Comparison of ENCODE assay signal across 10 mouse cellular contexts in genomic region chr9:102189406-102189805, GRCm38 (mm10).
DNase-seq lines count a peak whose midpoint lies in the region; ATAC-seq and TF ChIP-seq lines count a peak whose summit lies in the region.
"Had no signal": no experiment of that assay in that cellular context is flagged by ENCODE, and none has a peak within 500 bp of the region (broad histone marks: within the 10 kb centered on the region; RNA-seq: fewer than 3 reads in every experiment).

No protein-coding gene starts in this region.

- H3K9me3 ChIP-seq in heart, embryonic 12.5 days (replicated peaks) = no peaks in the 10 kb centered on the region
- H3K9me3 ChIP-seq in limb, embryonic 14.5 days (ENCODE audit: control insufficient read depth, low read length) = no peaks in the 10 kb centered on the region
- no peaks in the 10 kb centered on the region for H3K9me3 ChIP-seq in stomach, postnatal 0 days (ENCODE audit: control insufficient read depth, low read length)

- H3K79me2 ChIP-seq in heart, adult 2 months (replicated peaks; ENCODE audit: control insufficient read depth, insufficient read depth, low read length) = no peaks in the 10 kb centered on the region

- intact Hi-C loops in heart, adult 2 months (cut with DNase I) = no loop called here

- no peak for ATAC-seq in heart, embryonic 12.5 days (ENCODE audit: insufficient number of reproducible peaks, low FRiP score)
- ATAC-seq in limb, embryonic 14.5 days (ENCODE audit: low FRiP score, low read depth) = peak; percentile 82
- 0 out of 2 replicates have a peak, but pooled peaks have one; percentile 38 for ATAC-seq in stomach, postnatal 0 days (ENCODE audit: low FRiP score, low TSS enrichment)

- 0 out of 2 replicates have a peak, but pooled peaks cover 2% of the 10 kb centered on the region for H3K4me1 ChIP-seq in heart, adult 2 months (ENCODE audit: control insufficient read depth, insufficient read depth, low read length)
- H3K4me1 ChIP-seq in heart, embryonic 12.5 days (replicated peaks) = no peaks in the 10 kb centered on the region
- H3K4me1 ChIP-seq in limb, embryonic 14.5 days (ENCODE audit: control insufficient read depth, insufficient read depth, low read length) = peaks cover 9% of the 10 kb centered on the region
- no peaks in the 10 kb centered on the region for H3K4me1 ChIP-seq in stomach, postnatal 0 days (replicated peaks; ENCODE audit: control insufficient read depth, insufficient read depth)
- H3K4me1 ChIP-seq in thymus, adult 2 months (replicated peaks; ENCODE audit: control insufficient read depth, insufficient read depth, low read length) = no peaks in the 10 kb centered on the region

- no peaks in the 10 kb centered on the region for H3K36me3 ChIP-seq in heart, adult 2 months (ENCODE audit: control insufficient read depth, insufficient read depth, low read length)
- no peaks in the 10 kb centered on the region for H3K36me3 ChIP-seq in heart, embryonic 12.5 days
- H3K36me3 ChIP-seq in limb, embryonic 14.5 days (ENCODE audit: control insufficient read depth, insufficient read depth, low read length) = no peaks in the 10 kb centered on the region
- H3K36me3 ChIP-seq in stomach, postnatal 0 days (ENCODE audit: control insufficient read depth, insufficient read depth, low read length) = no peaks in the 10 kb centered on the region
- no peaks in the 10 kb centered on the region for H3K36me3 ChIP-seq in thymus, adult 2 months (ENCODE audit: control insufficient read depth, insufficient read depth, low read length)

- H3K27ac ChIP-seq in heart, adult 2 months = no peak overlapping the region
- no peak overlapping the region for H3K27ac ChIP-seq in heart, embryonic 12.5 days (ENCODE audit: poor library complexity, severe bottlenecking)
- no peak overlapping the region for H3K27ac ChIP-seq in limb, embryonic 14.5 days (replicated peaks; ENCODE audit: low read depth, low read length)
- H3K27ac ChIP-seq in stomach, postnatal 0 days (replicated peaks) = no peak overlapping the region
- H3K27ac ChIP-seq in thymus, adult 2 months (ENCODE audit: control insufficient read depth, insufficient read depth, low read length) = no peak overlapping the region
- H3K27ac ChIP-seq: liver, embryonic 14.5 days had no signal

- H3K4me3 ChIP-seq in heart, adult 2 months = no peak overlapping the region
- no peak overlapping the region for H3K4me3 ChIP-seq in heart, embryonic 12.5 days
- no peak overlapping the region for H3K4me3 ChIP-seq in limb, embryonic 14.5 days (replicated peaks; ENCODE audit: low read length)
- H3K4me3 ChIP-seq in stomach, postnatal 0 days (ENCODE audit: low read depth, low read length) = no peak overlapping the region
- H3K4me3 ChIP-seq in thymus, adult 2 months (ENCODE audit: control insufficient read depth, insufficient read depth, low read length) = no peak overlapping the region

- WGBS in heart, adult 2 months = 17% methylated on average over 11 of the region's 11 CpGs
- 45% methylated on average over 11 of the region's 11 CpGs for WGBS in heart, embryonic 12.5 days
- WGBS in limb, embryonic 14.5 days = 20% methylated on average over 11 of the region's 11 CpGs
- WGBS in stomach, postnatal 0 days = 43% methylated on average over 11 of the region's 11 CpGs
- 69% methylated on average over 11 of the region's 11 CpGs for WGBS in thymus, adult 2 months

- no peak overlapping the region for H3K9ac ChIP-seq in heart, adult 2 months (ENCODE audit: low read depth, low read length)
- H3K9ac ChIP-seq in heart, embryonic 12.5 days = no peak overlapping the region
- no peak overlapping the region for H3K9ac ChIP-seq in limb, embryonic 14.5 days (ENCODE audit: low read depth, low read length, severe bottlenecking)
- H3K9ac ChIP-seq in stomach, postnatal 0 days (ENCODE audit: low read length) = no peak overlapping the region
- H3K9ac ChIP-seq: liver, embryonic 14.5 days had no signal

- no peak overlapping the region for H3K4me2 ChIP-seq in heart, embryonic 12.5 days
- H3K4me2 ChIP-seq in limb, embryonic 14.5 days (replicated peaks; ENCODE audit: low read depth, low read length, severe bottlenecking) = no peak overlapping the region; the same call in 1 of the 2 replicates
- no peak overlapping the region for H3K4me2 ChIP-seq in stomach, postnatal 0 days (replicated peaks; ENCODE audit: low read depth)

- peak; percentile 41 to 47 for DNase-seq in heart, adult 2 months
- DNase-seq in adrenal gland, postnatal 14 days = peak; percentile 90
- peak; percentile 47 for DNase-seq in gastrocnemius, postnatal 10 days
- DNase-seq in limb, embryonic 14.5 days (ENCODE audit: low spot score) = peak; percentile 76
- peak; percentile 34 for DNase-seq in stomach, postnatal 0 days (ENCODE audit: low spot score)
- DNase-seq in thymus, adult 2 months = no peak
- DNase-seq in thymus, postnatal 14 days = no peak

- TF ChIP-seq CTCF in heart, adult 2 months (IDR thresholded peaks at IDR 0.05) = no peak
- no peak for TF ChIP-seq CTCF in stomach, postnatal 0 days (IDR thresholded peaks at IDR 0.05; ENCODE audit: low read depth)
- TF ChIP-seq CTCF in thymus, adult 2 months (IDR thresholded peaks at IDR 0.05; ENCODE audit: borderline replicate concordance, control insufficient read depth, extremely low read depth, insufficient read depth, low read length, poor library complexity) = no peak

- TF ChIP-seq POLR2A in heart, adult 2 months (IDR thresholded peaks at IDR 0.05; ENCODE audit: insufficient read depth, low read depth, low read length) = no peak
- TF ChIP-seq POLR2A in limb, embryonic 14.5 days (IDR thresholded peaks at IDR 0.05; ENCODE audit: borderline replicate concordance, extremely low read depth, insufficient read depth, insufficient read length) = no peak
- TF ChIP-seq POLR2A in thymus, adult 2 months (IDR thresholded peaks at IDR 0.05; ENCODE audit: control insufficient read depth, extremely low read depth, insufficient read depth, low read length, poor library complexity) = no peak

- no peak for TF ChIP-seq EP300 in heart, adult 2 months (IDR thresholded peaks at IDR 0.05; ENCODE audit: insufficient read depth, low read depth, low read length)
- no peak for TF ChIP-seq EP300 in stomach, postnatal 0 days (optimal IDR thresholded peaks at IDR 0.05)

- no peaks in the 10 kb centered on the region for H3K27me3 ChIP-seq in heart, adult 2 months (ENCODE audit: control insufficient read depth, insufficient read depth, low read length)
- H3K27me3 ChIP-seq in heart, embryonic 12.5 days (replicated peaks) = peaks cover 30% of the 10 kb centered on the region
- no peaks in the 10 kb centered on the region for H3K27me3 ChIP-seq in limb, embryonic 14.5 days (ENCODE audit: control insufficient read depth, insufficient read depth, low read length)
- no peaks in the 10 kb centered on the region for H3K27me3 ChIP-seq in stomach, postnatal 0 days (ENCODE audit: control insufficient read depth, insufficient read depth, low read length)
- no peaks in the 10 kb centered on the region for H3K27me3 ChIP-seq in thymus, adult 2 months (ENCODE audit: control insufficient read depth, insufficient read depth, low read length)
- H3K27me3 ChIP-seq: CH12.LX had no signal

Comparison
In these comparisons a context has a peak if more than half of its experiments do, and no peak if none do; other contexts are left out.
1. DNase-seq: peak in heart, adult 2 months (2 of 2), adrenal gland, postnatal 14 days (single experiment), gastrocnemius, postnatal 10 days (single experiment), limb, embryonic 14.5 days (single experiment) and stomach, postnatal 0 days (single experiment); none in thymus, adult 2 months (single experiment) and thymus, postnatal 14 days (single experiment).